Mouse (Mus musculus) frontal cortex, postnatal 10 days (tissue): Measurements from ENCODE around the gene 4931414P19Rik.
A peak's percentile ranks its signal among the peaks of the same experiment; 100 is the strongest.

Experiments used
- DNase-seq, 2 experiments: peaks; one replicate each; pipeline ENCODE4 v3.0.0; 2022; ENCODE audit warnings: low spot score in 2 of 2, mixed read lengths in 1 of 2

Gene 4931414P19Rik

DNA sequence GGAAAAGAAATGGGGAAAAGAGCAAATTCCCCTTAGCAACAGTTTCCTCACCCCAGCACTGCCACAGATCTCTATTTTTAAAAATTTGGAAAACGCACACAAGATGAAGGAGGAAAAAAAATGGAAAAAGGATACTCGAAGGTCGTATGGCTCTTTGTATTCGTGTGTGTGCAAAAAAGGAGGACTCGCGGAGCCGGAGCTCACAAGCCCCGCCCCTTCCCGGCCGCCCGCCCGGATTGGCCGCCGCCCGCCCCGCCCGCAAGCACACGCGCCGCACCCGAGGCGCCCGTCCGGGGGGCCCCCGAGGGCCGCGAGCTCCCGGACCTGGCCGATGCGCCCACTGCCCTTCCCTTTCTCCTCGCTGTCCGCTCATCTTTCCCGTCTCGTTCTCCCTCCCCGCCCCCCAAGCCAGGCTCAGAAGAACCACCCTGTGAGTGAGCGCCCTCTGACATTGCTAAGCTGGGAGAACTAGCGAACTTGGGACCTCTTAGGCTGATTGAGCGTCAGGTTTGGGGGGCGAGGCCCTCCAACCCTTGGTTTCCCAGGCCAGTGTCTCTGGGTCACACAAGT, at the start of gene 4931414P19Rik:
Gene 4931414P19Rik, minus strand, starts transcription at position 242 of the 570 bp plus-strand sequence.
- DNase-seq: peak; percentile 55 to 73

DNA sequence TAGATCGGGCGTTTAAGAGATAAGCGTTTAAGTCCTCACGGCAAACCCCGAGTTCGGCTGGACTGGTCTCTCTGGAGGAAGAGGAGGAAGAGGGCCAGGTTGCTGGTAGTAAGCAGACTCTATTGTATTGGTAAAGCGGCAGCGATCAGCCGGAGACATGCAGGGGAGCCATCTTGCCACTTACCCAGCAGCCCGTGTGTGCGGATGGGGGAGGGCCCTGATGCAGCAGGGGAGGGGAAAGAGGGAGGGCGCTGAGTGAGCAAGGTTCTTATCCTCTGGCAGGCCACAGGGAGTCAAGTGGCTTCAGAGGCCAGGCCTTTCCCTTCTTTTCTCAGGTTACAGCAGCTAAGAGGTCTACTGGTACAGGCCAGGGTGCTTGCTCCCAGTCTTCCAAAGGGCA, 47.7 kb upstream of the 4931414P19Rik start:
- peak; percentile 81 to 83 for DNase-seq

DNA sequence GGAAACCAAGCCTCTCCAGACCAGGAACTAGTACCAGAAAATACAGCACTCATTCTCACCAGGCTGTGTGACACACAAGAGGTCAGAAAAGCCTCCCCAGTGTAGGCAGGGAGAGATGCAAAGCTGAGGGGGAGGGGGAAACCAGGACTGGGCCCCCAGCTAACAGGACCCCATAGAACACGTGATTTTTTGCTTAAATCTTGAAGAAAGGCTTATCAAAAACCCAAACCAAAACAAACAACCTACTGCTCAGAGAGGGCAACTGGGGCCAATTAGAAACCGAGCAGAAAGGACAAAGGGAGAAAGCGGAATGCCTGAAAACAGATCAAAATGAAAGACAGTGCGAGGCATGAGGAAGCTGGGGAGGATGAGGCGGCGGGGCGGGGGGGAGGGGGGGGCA, 47.0 kb upstream of the 4931414P19Rik start:
- DNase-seq: no peak

- no peak for DNase-seq
Measured at GRCm38 (mm10) chr14:54651556-54651955, 45.8 kb upstream of the 4931414P19Rik start.

GRCm38 (mm10) chr14:54650621-54651454, 45.0 kb upstream of the 4931414P19Rik start:
- peak in 1 of 2 experiments; percentile 79 for DNase-seq

- DNase-seq: no peak
Measured at GRCm38 (mm10) chr14:54647900-54648299, 42.1 kb upstream of the 4931414P19Rik start.

- no peak for DNase-seq
Measured at GRCm38 (mm10) chr14:54646898-54647636, 41.3 kb upstream of the 4931414P19Rik start.

GRCm38 (mm10) chr14:54646455-54646854, 40.7 kb upstream of the 4931414P19Rik start:
- no peak for DNase-seq

- no peak for DNase-seq
Measured at GRCm38 (mm10) chr14:54644294-54644693, 38.5 kb upstream of the 4931414P19Rik start.

DNA sequence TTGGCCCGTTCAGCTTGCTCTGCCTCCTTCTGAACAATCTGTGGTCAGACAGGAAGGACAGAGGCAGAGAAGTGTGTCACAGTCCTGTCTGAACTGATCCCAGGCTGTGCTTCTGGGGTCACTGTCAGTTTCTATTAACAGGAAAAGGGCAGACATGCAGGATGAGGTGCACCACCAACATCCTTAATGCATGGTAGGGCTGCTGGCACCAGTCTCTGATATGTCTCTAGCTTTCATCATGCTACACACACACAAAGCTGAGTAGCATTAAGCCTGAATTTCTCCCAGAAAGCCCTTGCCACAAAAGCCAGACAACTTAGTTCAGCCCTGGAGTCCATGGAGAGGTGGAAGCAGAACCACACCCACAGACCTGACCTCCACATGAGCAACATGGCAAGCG, 37.2 kb upstream of the 4931414P19Rik start:
- DNase-seq: no peak

GRCm38 (mm10) chr14:54642224-54642944, 36.6 kb upstream of the 4931414P19Rik start:
- no peak for DNase-seq

DNA sequence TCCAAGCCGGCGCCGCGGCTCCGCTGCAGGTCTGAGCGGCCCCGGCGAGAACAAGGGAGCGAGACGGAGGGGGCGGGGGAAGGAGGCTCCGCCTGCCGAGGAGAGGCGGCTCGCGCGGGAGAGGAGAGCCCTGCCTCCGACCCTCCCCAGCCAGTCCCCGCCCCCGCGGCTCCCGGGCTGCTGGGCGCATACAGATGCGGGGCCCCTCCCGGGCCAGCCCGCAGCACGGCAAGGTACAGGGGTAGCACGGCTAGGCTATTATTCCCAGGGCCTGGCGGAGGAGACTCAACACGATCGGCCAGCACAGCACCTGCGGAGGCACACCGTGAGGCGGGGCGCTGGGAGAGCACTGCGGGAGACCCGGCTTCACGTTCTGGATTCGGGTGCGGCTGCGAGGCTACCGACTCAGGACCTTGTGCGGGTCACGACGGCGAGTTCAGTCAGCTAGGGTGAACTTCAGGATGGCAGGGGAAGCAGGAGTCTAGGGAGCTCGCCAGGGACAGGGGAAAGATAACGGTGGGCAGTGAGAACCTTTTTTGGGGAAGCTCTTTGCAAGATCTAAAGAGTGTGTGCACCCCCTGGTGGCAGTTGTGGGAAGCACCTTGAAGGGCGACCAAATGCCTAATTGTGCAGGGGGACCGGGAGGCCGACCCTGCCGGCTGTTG, 35.6 kb upstream of the 4931414P19Rik start, which contains the start of gene Cdh24:
Gene Cdh24, minus strand, starts transcription at position 60 of the 665 bp plus-strand sequence.
- peak; percentile 80 to 88 for DNase-seq

DNA sequence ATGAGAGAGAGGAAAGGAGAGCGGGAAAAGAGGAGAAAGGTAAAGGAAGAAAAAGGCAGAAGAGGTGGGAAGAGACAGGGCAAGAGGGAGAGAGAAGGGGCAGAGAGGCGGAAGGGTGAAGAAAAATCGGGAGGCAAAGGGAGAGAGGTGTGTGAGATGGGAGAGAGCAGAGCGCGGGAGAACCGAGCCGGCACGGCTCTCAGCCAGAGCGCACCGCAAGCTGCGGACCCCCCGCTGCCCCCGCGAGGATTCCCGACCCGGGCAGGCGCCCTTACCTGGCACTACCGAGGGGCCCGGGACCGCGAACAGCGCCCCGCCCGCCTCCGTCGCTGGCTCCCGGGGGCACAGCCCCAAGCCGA, 35.1 kb upstream of the 4931414P19Rik start, which contains the start of gene Gm17606:
Gene Gm17606, plus strand, starts transcription at position 7 of the 359 bp plus-strand sequence.
- no peak for DNase-seq

- DNase-seq: no peak
Measured at GRCm38 (mm10) chr14:54640121-54640520, 34.3 kb upstream of the 4931414P19Rik start.

DNA sequence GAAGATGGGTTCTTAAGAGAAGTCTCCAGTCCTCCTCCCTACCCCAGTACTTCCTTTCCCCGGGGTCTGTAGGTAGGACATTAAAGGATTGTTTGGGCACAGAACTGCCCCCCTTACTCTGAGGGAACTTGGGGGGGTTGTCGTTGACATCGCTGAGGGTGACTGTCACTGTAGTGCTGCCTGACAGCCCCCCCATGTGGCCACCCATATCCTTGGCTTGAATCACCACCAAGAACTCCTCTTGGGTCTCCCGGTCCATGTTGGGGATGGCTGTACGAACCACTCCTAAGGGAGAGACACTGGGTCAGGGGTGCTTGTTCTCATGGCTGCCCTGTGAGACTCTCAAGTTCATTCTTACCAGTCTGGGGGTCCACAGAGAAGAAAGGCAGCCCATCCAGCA, 32.4 kb upstream of the 4931414P19Rik start:
- DNase-seq: no peak

DNA sequence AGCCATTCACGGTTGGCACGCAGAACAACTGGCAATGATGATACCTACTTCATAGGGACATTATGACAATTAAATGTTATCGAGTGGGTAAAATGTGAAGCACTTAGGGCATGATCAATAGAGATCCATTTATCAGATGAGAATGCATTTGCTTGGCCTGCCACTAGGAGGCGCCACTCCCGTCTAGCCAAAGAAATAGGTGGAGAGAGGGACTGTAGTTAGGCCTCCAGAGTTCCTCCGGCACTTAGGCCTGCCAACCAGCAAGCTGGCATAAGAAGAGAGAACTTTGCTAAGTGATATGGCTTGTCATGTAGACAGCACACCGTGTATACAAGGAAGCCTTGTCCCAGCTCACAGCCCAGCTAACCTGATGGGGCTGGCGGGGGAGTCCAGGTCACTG, 31.2 kb upstream of the 4931414P19Rik start:
- no peak for DNase-seq

DNA sequence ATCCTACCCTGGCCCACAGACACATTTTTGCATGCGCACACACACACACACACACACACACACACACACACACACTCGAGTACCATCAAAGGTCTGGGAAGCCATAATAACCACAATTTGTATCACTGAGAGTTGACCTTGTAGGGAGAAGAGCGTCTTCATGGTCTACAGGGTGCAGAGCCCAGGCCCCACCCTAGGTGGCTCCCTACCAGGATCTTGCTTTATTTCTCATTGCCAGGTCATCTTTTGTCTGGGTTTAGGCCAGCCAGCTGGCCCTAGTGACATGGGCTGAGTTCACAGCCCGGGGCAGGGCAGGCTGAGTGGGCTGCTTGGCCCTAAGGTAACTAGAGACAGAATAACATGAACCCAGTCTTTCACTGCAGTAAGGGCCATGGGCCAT, 28.4 kb upstream of the 4931414P19Rik start:
- no peak for DNase-seq

DNA sequence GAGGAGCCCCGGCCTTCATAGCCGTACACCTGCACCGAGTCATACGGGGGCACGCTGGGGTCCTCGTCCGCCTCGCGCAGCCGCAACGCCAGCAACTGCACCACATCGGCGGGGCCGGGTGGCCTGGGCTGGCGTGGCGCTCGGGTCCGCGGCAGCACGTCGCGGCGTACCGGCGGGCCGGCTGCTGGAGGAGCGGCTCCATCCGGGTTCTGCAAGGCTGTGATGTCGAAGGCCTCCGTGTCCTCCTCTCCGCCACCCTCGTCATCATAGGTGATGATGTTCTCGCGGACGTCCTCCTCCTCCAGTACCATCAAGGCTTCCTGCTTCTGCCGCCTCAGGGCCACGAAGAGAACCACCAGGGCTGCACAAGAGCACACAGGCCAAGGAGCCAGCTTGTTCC, 26.5 kb upstream of the 4931414P19Rik start:
- DNase-seq: no peak

DNA sequence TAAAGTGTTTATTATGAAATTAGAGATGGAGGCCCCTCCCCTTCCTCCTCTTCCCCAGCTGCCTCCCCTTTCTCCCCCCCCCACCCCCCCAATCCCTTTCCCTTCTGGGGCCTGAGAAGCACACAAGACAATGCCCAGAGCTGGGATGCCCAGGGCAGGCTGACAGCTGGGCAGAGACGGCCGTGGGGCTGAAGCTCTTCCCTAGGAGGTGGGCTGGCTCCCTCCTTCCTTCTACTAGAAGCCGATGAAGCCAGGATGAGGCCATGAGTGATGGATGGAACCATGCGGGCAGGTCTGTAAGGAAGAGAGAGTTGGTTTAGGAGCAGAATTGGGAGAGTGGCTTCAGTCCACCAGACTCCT, 25.4 kb upstream of the 4931414P19Rik start:
- no peak for DNase-seq

DNA sequence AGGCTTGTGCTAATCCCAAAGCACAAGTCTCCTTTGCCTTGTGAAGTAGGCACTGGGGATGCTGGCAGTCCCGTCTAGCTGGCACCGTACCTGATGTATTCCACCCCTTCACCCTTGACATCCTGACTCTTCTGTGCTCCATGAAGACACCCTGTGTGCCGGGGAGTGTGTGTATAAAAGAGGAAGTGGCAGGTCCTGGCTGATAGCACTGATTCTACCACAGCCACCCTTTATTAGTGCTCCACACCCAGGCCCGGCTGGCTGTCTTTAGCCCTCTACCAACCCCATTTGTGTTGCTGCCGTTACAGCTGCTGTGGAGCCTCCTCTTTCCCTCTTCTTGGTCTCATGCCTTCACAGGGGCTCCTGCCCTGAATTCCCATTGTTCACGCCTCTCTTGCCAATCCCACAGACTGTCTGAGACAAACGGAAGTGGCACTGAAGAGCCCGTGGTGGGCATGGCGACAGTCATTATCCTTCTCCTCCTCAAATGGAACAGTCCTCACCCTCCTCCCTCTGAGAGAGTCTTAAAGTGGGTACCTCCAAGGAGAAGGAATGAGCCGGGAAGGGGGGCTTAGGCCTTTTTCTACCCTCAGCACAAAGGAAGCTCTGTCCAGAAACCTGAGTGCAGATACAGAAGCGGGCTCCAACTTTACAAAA, 24.9 kb upstream of the 4931414P19Rik start:
- no peak for DNase-seq

- DNase-seq: no peak
Measured at GRCm38 (mm10) chr14:54629797-54630196, 24.0 kb upstream of the 4931414P19Rik start.
